Mouse (Mus musculus): ENCODE results near the gene Calcb. TPM values are rescaled to one million over a fixed set of nuclear protein-coding genes. Genes with fewer than 3 reads are reported as not detected.
"Not testable (repeated sequence)": the region's sequence is repeated elsewhere in the genome, so short reads cannot be mapped to it uniquely, and the experiment has no call there.

The Calcb gene
- polyA plus RNA-seq, 1 experiment = 0.73 TPM

DNA sequence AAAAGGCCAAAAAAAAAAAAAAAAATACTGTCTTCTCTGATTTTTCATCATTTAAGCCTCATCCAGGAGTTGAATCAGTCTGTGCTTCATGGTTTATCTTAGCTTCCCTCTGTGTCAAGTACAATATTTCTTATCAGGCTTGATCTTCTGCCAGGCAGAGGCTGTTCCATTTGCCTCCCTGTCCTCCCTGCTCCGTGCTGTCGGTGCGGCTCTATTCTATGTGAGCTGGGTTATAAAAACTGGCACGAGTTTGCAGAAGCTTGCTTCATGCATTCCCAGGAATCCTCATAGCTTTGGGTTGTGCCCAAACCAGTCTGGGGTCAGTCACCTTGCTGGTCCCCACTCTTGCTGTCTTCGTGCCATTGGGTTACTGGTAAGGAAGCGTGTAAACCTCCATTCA lies 12.7 kb downstream of the Calcb start:
- TF ChIP-seq CTCF (IDR thresholded peaks at IDR 0.05; ENCODE audit: extremely low read depth, insufficient read depth, low read length) = no peak
- no peak for TF ChIP-seq POLR2A (IDR thresholded peaks at IDR 0.05; ENCODE audit: extremely low read depth, insufficient read depth, low read length)
- Histone ChIP-seq H3K27ac (ENCODE audit: insufficient read depth, low read length) (no peak overlapping the region), H3K4me1 (ENCODE audit: control insufficient read depth, insufficient read depth, low read length) (no peaks in the 10 kb centered on the region), H3K4me3 (ENCODE audit: insufficient read depth, low read length) (no peak overlapping the region)

- not testable (repeated sequence) for H3K27ac ChIP-seq (ENCODE audit: insufficient read depth, low read length); H3K4me3 ChIP-seq (ENCODE audit: insufficient read depth, low read length); H3K4me1 ChIP-seq (ENCODE audit: control insufficient read depth, insufficient read depth, low read length)
- TF ChIP-seq CTCF (IDR thresholded peaks at IDR 0.05; ENCODE audit: extremely low read depth, insufficient read depth, low read length) = peak; percentile 21; the same call in 1 of the 2 replicates
These were observed 13.3 kb downstream of the Calcb start for GRCm38 (mm10) chr7:114731700-114732099.

- H3K4me3 ChIP-seq (ENCODE audit: insufficient read depth, low read length) = no peak overlapping the region
- TF ChIP-seq POLR2A (IDR thresholded peaks at IDR 0.05; ENCODE audit: extremely low read depth, insufficient read depth, low read length) (no peak), CTCF (IDR thresholded peaks at IDR 0.05; ENCODE audit: extremely low read depth, insufficient read depth, low read length) (no peak)
- no peaks in the 10 kb centered on the region for H3K4me1 ChIP-seq (ENCODE audit: control insufficient read depth, insufficient read depth, low read length)
- H3K27ac ChIP-seq (ENCODE audit: insufficient read depth, low read length) = no peak overlapping the region
These were observed 17.8 kb downstream of the Calcb start for GRCm38 (mm10) chr7:114736256-114736655.

- Histone ChIP-seq H3K4me1 (ENCODE audit: control insufficient read depth, insufficient read depth, low read length) (no peaks in the 10 kb centered on the region), H3K4me3 (ENCODE audit: insufficient read depth, low read length) (no peak overlapping the region), H3K27ac (ENCODE audit: insufficient read depth, low read length) (no peak overlapping the region)
- TF ChIP-seq POLR2A (IDR thresholded peaks at IDR 0.05; ENCODE audit: extremely low read depth, insufficient read depth, low read length) = no peak
- TF ChIP-seq CTCF (IDR thresholded peaks at IDR 0.05; ENCODE audit: extremely low read depth, insufficient read depth, low read length) = no peak
These were observed 19.7 kb downstream of the Calcb start for GRCm38 (mm10) chr7:114738166-114738565.

DNA sequence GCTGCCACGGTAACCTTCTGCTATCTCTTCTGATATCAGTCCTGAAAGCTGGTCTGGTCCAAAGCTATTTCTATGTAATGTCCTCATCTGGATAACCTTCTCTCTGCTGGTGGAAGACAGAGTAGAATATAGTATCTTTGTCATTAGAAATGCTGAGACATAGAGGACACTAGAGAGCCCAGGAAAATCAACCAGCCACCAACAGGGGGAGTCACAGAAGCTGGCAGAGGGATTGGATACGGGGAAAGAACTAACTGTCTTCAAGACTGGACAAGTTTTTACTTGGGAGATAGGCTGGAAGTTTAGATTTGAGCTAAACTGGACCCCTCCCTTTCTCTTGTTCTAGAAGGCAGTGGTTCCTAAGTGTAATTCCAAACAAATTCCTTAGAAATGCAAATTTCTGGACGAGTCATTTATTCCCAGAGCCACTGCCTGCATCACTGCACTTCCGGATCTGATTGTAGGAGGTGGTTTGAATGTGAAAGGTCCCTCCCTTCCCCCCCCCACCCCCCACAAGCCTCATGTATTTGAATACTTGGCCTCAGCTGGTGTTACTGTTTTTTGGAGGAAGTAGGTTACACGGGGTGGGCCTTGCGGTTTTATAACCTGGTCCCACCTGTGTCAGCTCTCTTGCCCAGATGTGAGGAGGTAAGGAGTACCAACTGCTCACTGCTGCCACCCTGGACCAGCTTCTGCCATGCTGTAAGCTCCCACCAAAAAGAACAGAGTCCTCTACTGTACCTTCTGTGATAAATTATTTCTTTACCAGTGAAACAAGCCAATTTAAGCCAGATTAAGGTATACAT lies 22.1 kb downstream of the Calcb start:
- 0 out of 2 replicates have a peak, but pooled peaks have one; percentile 6 for TF ChIP-seq CTCF (IDR thresholded peaks at IDR 0.05; ENCODE audit: extremely low read depth, insufficient read depth, low read length)
- TF ChIP-seq POLR2A (IDR thresholded peaks at IDR 0.05; ENCODE audit: extremely low read depth, insufficient read depth, low read length) = no peak
- no peak overlapping the region for H3K27ac ChIP-seq (ENCODE audit: insufficient read depth, low read length)
- H3K4me1 ChIP-seq (ENCODE audit: control insufficient read depth, insufficient read depth, low read length) = no peaks in the 10 kb centered on the region
- H3K4me3 ChIP-seq (ENCODE audit: insufficient read depth, low read length) = no peak overlapping the region

DNA sequence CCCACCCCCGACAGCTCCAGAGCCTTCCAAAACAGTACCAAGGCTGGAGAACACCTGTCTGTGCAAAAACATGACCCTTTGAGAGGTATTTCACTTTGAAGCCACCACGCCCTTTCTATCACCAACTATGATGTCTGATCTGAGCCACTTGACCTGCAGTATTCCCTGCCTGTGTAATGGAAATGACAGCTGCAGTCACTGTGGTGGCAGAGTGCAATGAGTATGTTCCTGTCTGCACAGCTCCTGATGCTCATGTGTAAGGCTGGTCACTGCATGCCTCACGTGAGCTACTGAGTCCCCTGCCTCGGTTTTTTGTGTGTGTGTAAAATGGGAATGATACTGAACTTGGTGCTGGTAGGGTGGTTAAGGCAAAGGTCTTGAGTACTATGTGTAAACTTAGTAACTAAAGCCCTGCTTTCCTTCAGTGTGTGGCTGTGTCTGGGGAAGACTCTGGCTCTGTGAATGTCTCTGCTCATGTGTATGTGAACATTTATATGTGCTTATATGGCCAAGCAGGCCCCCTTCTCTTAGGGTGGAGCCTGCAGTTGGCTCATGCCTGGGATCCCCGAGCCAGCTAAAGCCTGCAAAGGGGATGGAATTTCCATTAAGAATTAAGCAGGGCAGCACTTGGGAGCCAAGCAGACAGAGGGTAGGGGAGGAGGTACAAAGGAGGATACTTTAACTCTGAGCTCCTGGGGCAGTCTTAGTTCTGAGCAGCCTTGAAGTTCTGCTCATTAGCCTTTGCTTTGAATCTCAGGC lies 24.8 kb downstream of the Calcb start, which contains the start of gene Insc:
TSS of gene Insc (plus strand) at position 673 of the 759 bp plus-strand sequence.
- Histone ChIP-seq H3K4me3 (ENCODE audit: insufficient read depth, low read length) (no peak within 1 kb of the TSS), H3K27ac (ENCODE audit: insufficient read depth, low read length) (peak within 1 kb of the TSS; percentile 21; the same call in 1 of the 2 replicates), H3K4me1 (ENCODE audit: control insufficient read depth, insufficient read depth, low read length) (no peaks in the 10 kb centered on the region)
- TF ChIP-seq CTCF (IDR thresholded peaks at IDR 0.05; ENCODE audit: extremely low read depth, insufficient read depth, low read length) (no peak), POLR2A (IDR thresholded peaks at IDR 0.05; ENCODE audit: extremely low read depth, insufficient read depth, low read length) (no peak)

DNA sequence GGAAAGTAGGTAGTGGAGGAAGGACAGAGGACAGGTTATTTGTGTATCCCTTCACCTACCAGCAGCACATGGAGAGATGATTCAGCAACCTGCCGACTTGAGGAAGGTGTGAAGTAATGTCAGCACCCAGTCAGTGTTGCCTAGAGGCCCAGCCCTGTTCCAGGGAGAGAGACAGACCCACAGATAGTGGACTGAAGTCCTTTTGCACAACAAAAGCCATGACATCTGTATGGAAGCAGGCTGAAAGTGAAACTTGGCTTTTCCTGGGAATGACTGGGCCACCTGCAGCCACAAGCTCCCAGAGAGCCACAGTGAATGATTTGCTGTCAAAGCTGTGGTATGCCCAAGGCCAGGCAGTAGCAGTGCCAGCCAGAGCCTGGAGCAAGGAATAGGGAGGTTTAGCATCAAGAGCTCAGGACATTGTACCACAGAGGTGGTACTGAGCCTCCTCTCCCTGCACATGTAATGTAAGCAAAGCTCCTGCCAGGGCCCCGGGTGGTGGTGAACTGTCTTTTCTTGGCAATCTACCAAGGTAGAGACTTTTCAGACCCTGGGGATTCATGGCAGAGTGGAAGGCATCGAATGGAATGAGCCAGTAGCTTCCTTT lies 26.3 kb downstream of the Calcb start:
- Histone ChIP-seq H3K4me1 (ENCODE audit: control insufficient read depth, insufficient read depth, low read length) (no peaks in the 10 kb centered on the region), H3K27ac (ENCODE audit: insufficient read depth, low read length) (peak overlapping the region; percentile 28), H3K4me3 (ENCODE audit: insufficient read depth, low read length) (no peak overlapping the region)
- TF ChIP-seq POLR2A (IDR thresholded peaks at IDR 0.05; ENCODE audit: extremely low read depth, insufficient read depth, low read length) = no peak
- TF ChIP-seq CTCF (IDR thresholded peaks at IDR 0.05; ENCODE audit: extremely low read depth, insufficient read depth, low read length) = no peak

DNA sequence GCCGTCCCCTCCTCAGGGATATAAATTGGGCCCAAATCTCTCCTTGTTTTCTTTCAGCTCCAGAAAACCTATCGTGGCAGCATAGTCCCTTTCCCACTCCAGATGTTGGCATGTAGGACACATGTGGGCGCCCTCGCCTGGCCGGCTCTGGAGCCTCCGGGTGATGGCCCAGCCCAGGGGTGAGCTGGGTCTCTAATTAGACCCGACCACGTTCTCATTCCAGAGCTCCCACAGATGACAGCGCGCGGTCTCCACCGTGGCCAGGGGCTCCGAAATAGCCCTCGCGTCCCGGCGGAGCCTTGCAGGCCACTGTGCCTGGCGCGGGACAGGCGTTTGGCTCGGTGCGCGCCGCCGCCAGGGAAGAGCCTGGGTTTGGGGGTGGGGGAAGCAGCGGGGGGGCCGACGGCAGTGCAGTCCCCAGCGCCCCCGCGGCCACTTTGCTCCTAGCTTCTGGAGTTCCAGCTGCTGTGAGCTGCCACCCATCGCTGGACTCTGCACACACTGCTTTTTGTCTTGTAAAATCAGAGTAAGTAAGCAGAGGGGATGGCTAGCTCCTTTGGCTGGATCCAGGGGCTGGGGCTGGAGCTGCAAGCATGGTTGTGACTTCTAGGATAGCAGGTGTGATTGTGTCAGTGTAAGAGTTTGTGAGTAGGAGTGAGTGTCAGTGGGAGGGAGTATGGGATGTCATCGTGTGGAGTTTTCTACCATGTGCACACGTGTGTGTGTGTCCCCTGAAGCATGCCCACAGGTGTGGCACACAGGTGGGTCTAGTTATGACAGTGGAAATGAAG lies 27.2 kb downstream of the Calcb start:
- H3K27ac ChIP-seq (ENCODE audit: insufficient read depth, low read length) = peak overlapping the region; percentile 28
- no peak for TF ChIP-seq POLR2A (IDR thresholded peaks at IDR 0.05; ENCODE audit: extremely low read depth, insufficient read depth, low read length)
- no peak for TF ChIP-seq CTCF (IDR thresholded peaks at IDR 0.05; ENCODE audit: extremely low read depth, insufficient read depth, low read length)
- H3K4me1 ChIP-seq (ENCODE audit: control insufficient read depth, insufficient read depth, low read length) = no peaks in the 10 kb centered on the region
- peak overlapping the region; percentile 7; the same call in 1 of the 2 replicates for H3K4me3 ChIP-seq (ENCODE audit: insufficient read depth, low read length)

DNA sequence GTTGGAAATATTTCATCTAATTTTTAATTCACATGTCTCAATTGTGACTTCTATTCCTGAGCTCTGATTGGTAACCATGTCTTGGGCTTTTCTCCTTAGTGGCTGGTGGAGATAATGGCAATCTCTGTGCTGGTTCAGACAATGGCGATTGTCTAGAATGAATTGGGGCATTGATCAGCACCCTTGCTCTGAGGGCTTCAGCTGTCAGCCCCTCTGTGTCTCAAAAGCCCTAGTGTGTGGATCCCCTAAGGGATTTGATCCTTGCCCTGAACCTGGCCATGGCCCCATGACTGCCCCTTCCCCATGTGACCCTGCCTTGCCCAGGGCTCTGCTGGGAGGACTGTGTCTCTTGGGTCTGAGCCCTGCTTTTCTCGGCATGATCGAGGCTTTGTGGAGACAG lies 29.2 kb downstream of the Calcb start:
- TF ChIP-seq CTCF (IDR thresholded peaks at IDR 0.05; ENCODE audit: extremely low read depth, insufficient read depth, low read length) = no peak
- TF ChIP-seq POLR2A (IDR thresholded peaks at IDR 0.05; ENCODE audit: extremely low read depth, insufficient read depth, low read length) = no peak
- Histone ChIP-seq H3K4me1 (ENCODE audit: control insufficient read depth, insufficient read depth, low read length) (no peaks in the 10 kb centered on the region), H3K27ac (ENCODE audit: insufficient read depth, low read length) (peak overlapping the region; percentile 70), H3K4me3 (ENCODE audit: insufficient read depth, low read length) (no peak overlapping the region)
